Mouse (Mus musculus) gastrocnemius, postnatal 25 days (tissue): ENCODE results near the gene Tpo. TPM values are rescaled to one million over a fixed set of nuclear protein-coding genes. Genes with fewer than 3 reads are reported as not detected.

Source experiments
- DNase-seq: peaks from one replicate; pipeline ENCODE4 v3.0.0; 2022
- total RNA-seq, 2 experiments: library from RNA; stranded (reverse); gene quantifications; 1 replicate in 1 of 2; 2 replicates in 1 of 2; pipeline ENCODE4 v1.2.3; 2021

Gene Tpo
- total RNA-seq, 2 experiments from 2014 or later, result not detected

- DNase-seq, result peak; percentile 21
These were observed 56.1 kb downstream of the Tpo start for GRCm38 (mm10) chr12:30076316-30076715.

DNA sequence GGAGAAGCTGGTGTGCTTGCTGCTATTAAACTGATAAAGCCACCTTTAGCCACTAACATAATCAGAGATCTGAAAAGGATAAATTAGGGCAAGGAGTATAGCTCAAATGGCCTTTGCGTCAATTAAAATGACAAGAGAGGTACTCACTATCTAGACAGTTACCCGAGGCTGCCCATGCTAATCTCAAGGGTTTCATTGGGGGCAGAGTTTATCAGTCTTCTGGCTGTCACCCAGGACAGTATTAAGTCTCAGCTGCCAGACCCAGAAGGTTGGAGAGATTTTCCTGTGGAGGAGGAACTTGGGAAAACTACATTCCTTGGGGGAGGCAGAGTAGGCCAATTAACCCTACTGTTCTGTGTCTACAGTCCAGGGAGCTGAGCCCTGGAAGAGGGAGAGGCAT lies 63.1 kb downstream of the Tpo start:
- no peak for DNase-seq

- no peak for DNase-seq
These were observed 64.6 kb downstream of the Tpo start for GRCm38 (mm10) chr12:30067806-30068205.

GRCm38 (mm10) chr12:30062118-30062505 lies 70.3 kb downstream of the Tpo start:
- DNase-seq, result no peak

DNA sequence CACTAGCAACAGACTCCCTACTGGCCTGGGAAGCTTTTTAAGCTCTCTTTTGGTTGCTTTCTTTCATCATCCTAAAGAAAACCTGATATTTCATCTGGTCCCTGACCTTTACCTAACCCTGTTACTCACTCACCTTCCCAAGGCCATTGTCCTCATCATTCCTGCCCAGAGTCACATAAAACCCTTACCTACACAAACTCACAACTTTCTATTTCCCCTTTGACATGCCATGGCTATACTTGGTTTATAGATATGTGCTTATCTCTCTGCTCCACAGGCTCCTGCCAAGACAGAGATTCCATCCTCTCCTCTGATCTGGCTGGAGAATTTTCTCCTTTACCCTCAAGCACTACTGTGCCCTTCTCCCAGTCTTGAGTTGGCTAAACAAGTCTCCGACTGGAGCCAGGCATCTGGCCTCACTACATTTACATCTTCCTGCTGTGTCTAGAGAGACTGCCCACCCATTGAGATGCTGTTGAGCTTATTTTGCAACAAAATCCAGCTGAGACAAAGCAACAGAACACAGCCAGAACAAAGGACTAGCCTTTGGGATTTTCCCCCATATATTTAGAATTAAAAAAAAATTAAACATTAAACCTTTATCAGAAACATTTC lies 70.8 kb downstream of the Tpo start:
- DNase-seq, result no peak

GRCm38 (mm10) chr12:30058044-30058443 lies 74.4 kb downstream of the Tpo start:
- DNase-seq, result no peak

DNA sequence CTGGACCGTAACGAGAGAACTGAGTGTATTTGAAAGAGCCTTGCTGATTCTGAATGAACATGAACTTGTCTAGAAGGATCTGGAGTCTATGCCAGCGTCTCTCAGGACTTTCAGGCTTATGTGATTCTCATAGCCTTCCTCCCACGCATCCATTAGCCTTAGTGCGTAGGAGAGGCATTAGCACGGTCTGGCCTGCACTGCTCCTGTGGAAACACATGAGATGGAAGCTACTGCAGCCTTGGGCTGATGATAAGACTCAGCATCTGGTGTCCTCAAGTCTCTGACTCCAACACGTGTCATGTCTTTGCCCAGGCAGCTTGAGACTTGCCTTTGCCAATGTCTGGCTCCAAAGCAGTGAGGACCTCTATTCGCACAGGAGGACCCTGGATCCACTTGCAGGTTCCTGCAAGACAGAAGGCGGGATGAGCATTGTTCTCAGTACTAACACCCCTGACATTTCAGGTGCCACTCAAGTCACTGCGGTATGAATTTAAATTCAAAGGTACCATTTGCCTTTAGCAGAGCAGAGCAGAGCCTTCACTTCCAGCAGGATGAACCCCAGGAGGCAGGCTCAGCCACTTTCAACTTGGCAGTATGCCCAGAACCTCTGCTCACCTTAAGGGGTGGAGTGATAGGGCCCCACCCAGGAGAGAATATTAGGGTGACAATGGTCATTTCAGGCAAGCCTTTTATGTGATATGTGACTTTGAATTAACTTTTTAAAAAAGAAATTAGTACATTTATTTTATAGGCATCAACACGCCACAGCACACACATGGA lies 77.5 kb downstream of the Tpo start:
- DNase-seq, result no peak

DNA sequence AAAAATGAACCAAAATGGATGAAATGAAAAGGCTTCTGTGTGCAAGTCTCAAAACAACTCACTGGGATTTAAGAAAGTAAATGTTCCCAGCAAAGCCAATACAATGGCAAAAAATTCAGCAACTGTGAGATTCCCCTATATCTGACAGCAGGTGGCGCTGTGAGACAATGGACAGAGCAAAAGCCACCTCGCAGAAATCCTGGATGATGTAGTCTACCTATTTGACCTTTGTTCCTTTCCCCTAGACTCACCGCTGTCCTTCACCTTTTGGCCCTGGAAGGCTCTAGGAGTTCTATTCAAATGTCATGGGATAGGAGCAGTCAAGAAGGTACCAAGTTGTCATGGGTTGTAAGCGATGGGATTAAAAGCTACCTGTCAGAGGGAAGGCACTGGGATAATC lies 82.2 kb downstream of the Tpo start:
- no peak for DNase-seq

DNA sequence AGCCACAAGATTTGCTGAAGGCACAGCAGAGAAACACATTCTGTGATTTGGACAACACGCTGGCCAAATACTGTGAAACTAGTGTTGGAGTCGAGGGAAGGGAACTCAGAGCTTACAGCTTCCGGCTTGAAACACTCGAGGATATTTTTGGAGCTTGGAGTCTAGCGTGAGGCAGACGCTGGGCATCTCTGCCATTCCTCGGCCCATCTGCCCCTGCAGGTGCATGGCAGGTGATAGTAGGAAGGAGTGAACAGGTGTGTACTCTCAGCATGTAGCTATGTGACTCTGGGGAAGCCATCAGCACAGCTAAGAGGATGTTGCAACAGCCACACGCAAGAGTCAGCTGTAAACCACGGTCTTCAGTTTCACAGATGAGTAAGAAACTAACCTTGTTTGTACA lies 82.6 kb downstream of the Tpo start:
- no peak for DNase-seq

GRCm38 (mm10) chr12:30048848-30049247 lies 83.6 kb downstream of the Tpo start:
- DNase-seq, result no peak

DNA sequence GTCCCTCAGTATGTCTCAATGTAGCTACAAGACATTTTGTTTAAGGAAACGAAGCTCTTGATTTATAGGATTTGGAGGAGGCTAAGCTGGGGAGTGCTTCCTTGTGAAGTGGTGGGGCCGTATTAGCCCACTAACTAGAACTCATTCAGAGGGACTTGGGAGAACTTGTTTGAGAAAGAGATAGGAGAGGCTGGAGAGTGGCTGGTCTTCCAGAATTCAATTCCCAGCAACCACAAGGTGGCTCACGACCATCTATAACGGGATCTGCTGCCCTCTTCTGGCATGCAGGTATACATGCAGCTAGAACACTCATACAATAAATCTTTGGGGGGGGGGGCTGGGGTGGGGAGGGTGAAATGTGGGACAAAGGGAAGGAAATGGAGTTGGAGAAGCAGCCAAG lies 92.3 kb downstream of the Tpo start:
- DNase-seq, result peak; percentile 40

DNA sequence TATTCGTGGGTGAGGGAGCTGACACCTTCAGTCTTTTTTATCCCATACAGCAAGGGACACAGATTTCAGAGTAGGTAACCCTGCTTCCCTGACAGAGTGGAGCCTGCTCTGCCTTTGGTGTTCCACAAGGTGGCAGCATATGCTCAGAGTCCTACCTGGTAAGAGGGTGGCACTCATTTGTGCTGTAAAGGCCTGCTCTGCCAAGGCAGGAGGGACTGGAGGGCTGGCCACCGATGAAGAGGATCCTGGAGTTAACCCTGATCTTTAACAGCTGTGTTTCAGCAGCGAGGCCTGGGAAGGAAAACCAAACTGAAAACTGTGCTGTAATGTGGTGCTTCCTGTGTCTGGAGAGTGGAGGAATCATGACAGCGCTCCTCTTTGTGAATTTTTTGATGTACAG lies 92.9 kb downstream of the Tpo start:
- DNase-seq, result no peak

DNA sequence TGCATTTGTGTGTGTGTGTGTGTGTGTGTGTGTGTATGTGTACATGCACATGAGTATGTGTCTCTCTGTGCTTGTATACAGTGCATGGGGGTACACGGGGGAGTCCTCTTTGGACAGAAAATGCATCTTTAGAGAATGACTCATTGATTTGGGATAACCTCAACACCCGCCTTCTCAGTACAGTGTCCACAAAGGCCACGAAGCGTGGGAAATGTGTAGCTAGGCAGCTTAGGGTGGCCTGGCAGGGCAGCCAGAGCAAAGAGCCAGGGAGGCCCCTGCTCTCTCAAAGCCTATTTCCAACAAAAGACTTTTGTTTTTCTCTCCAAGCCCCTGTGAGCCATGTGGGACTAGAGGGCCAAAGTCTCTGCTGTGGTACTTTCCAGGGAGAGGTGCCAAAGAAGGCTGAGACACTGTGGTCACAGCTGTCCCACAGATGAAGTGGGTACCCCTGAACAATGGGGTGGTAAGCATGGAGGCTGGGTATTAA lies 95.8 kb downstream of the Tpo start:
- DNase-seq, result no peak

DNA sequence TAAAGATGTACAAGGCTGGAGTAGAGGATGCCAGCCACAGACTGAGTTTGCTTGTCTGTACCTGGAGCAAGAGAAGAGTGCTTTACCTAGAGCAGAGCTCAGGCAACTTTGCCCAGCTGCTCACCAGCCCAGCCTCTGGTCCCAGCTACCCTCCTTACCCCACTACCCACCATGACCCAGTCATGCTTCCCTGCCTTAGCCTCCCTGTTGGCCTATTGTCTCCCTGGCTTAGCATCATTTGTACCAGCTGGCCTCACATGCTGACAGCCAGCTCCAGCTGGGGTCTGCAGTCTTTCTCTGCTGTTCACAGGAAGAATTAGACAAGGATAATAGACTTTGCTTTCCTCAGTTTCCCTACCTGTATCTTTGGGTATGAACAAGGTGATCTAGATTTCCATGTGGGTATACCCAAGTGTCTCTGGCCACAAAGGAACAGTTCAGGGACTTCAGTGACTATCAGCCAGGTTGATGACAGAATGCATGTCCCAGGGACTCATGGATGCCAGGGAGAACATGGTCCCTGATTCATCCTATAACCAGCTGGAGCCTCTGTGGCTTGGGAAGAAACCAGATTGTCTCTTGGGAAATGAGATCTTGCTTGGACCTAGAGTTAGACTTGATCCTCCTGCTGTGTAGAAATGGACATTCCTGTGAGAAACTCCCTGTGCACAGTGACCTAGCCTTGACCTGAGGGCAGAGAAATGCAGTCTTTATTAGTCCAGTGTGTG lies 96.4 kb downstream of the Tpo start:
- DNase-seq, result no peak

- peak; percentile 48 for DNase-seq
These were observed 97.0 kb downstream of the Tpo start for GRCm38 (mm10) chr12:30035406-30035805.

DNA sequence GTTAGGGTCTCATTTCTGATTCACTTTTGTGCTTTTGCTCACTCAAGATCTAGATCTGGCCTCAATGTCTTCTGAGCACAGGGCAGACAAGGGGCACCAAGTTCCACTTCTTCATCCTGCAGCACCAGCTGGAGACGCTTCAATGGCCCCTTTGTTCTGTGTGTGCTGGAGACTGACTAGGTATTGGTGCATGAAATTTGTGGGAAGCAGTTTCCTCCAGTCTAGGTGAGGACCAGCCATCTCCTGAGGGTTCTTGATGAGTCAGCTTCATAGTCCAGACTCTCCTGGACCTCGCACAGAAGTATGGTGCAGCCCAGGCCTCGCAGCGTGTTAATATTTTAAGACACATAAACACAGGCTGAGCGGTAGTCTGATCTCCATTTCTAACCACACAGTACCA lies 97.7 kb downstream of the Tpo start:
- DNase-seq, result no peak

DNA sequence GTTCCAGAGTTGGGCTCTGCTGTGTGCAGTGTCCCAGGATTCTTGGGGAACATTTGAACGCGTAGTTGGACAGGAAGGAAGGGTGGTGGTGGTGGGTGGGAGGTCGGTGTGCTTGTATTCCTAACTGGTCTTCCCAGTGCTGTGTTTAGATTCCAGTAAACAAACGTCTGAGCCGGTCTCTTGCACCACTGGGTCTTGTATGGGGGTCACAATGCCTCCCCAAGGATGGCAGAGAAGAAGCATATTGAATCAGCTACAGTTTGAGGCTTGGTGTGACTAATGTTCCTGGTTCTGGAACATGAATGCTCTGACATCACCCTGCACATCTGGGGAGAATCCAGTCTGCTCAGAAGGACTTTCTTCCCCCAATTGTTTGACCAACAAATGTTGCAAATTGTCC lies 101.9 kb downstream of the Tpo start:
- DNase-seq, result no peak

GRCm38 (mm10) chr12:30029111-30029510 lies 103.3 kb downstream of the Tpo start:
- no peak for DNase-seq

- no peak for DNase-seq
These were observed 104.6 kb downstream of the Tpo start for GRCm38 (mm10) chr12:30027721-30028340.

GRCm38 (mm10) chr12:30024264-30024825 lies 108.1 kb downstream of the Tpo start:
- DNase-seq, result peak; percentile 56

DNA sequence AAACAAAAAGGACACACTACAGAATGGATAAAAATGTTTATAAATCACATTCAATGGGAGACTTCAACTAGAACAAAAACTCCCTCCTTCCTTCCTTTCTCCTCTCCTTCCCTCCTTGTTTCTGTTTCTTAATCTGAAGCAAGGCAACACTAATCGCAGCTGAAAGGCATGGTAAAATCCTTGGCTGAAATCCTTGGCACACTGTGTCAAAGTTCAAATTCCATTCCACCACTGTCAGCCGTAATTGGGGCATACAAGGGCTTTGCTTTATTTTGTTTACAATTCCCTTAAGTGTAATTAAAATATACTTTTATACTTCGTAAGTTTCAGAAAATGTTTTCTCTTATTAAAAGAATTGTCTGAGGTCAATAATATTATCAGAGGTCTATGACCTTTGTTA lies 108.9 kb downstream of the Tpo start:
- no peak for DNase-seq

DNA sequence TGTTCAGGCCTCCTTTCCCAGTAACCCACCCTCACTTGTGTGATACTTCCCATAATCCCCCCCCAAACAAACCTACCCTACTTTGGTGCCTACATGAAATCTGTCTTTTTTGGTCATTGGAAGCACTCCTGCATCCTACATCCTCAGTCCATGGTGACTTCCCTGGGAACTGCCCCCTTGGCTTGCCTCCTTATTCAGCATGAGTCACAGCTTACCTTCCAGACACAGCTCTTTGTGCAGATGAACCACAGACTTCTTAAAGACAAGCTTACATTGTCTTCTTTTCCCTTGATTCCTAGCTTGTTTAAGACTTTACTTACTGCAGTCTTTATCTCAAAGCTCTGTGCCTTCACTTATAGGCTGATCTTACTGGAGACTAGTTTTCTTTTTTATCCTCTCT lies 112.0 kb downstream of the Tpo start:
- no peak for DNase-seq
